Mouse (Mus musculus) stomach, postnatal 0 days (tissue): ENCODE data around the gene Cfh.
"Not testable (repeated sequence)": the region's sequence is repeated elsewhere in the genome, so short reads cannot be mapped to it uniquely, and the experiment has no call there.

Experiments used
- CTCF ChIP-seq: IDR thresholded peaks from 2 replicates; pipeline ENCODE4 v1.5.1; 2016; ENCODE audit warnings: antibody characterized with exemption, low read depth, mild to moderate bottlenecking, moderate library complexity
- EP300 ChIP-seq: optimal IDR thresholded peaks from 2 replicates; pipeline ENCODE3; 2016; ENCODE audit warnings: antibody characterized with exemption

- not testable (repeated sequence) for TF ChIP-seq CTCF, EP300
Observed at GRCm38 (mm10) chr1:140188500-140188899, 4.9 kb upstream of the Cfh start.
